Mouse (Mus musculus): ENCODE data around the gene Dhtkd1. TPM values are rescaled to one million over a fixed set of nuclear protein-coding genes. Genes with fewer than 3 reads are reported as not detected.
A peak's percentile ranks its signal among the peaks of the same experiment; 100 is the strongest.

Gene Dhtkd1
- polyA plus RNA-seq, 1 experiment from 2014 or later = 6.8 TPM

DNA sequence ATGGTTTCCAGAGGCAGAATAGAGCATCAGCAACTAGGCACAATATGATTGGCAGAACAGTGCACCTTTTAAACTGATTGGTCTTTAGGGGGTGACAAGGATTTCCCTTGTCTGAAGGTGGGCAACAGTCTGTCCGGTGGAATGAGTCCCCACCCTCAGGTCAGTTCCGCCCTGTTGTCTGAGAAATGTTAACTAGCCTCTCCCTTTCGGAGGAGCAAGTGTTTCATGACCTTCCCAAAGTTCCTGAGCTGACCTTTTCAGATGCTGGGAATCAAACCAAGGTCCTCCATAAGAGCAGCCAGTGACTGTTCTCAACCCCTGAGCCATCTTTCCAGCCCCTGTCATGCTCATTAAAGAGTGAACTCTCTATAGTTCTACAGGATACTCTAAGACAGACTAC is 4.3 kb upstream of the Dhtkd1 start:
- Histone ChIP-seq H3K27me3 (no peaks in the 10 kb centered on the region), H3K4me1 (replicated peaks) (peaks cover 10% of the 10 kb centered on the region), H3K9ac (replicated peaks) (no peak overlapping the region), H3K9me3 (no peaks in the 10 kb centered on the region), H3K27ac (no peak overlapping the region), H3K36me3 (no peaks in the 10 kb centered on the region), H3K4me3 (replicated peaks) (no peak overlapping the region), H3K4me2 (replicated peaks) (no peak overlapping the region)
- no peak for ATAC-seq
- WGBS = 90% methylated on average over 3 of the region's 3 CpGs

DNA sequence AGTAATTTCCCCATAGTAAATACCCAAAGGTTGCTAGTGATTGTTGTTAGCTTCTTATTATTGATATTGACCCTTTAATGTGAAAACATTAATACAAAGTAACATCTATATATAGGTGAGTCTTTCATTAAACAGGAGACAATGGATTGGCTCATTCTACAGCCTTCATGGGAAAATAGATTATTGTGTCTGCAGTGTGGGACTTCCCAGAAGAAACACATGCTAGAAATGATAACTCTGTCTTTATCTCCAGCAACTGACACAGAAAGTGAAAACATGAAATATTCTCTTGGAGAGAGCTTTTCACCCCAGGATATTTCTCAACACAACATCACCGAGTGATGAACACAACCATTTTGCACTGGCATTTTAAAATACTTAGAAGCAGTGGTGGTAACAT is 3.0 kb upstream of the Dhtkd1 start:
- no peak for ATAC-seq
- Histone ChIP-seq H3K9ac (replicated peaks) (no peak overlapping the region), H3K4me2 (replicated peaks) (no peak overlapping the region), H3K36me3 (no peaks in the 10 kb centered on the region), H3K27me3 (no peaks in the 10 kb centered on the region), H3K4me3 (replicated peaks) (no peak overlapping the region), H3K27ac (no peak overlapping the region), H3K4me1 (replicated peaks) (peaks cover 12% of the 10 kb centered on the region; the same call in 1 of the 2 replicates), H3K9me3 (no peaks in the 10 kb centered on the region)
- 92% methylated on average over 1 of the region's 1 CpGs for WGBS

DNA sequence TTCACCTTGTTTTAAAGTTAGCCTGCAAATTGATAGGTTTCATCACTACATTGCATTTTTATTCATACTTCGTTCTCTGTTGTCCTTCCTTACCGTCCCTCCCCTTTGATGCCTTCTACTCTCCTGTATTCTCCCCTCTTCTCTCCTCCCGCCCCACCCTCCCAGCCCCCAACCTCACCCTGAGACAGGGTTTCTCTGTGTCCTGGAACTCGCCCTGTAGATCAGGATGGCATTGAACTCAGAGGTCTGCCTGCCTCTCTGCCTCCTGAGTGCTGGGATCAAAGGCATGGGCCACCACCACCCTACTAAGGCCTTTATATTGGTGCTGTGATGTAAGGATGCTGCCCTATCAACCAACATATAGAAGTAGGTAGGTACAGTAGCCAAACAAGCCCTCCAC is 479 bp upstream of the Dhtkd1 start:
- Histone ChIP-seq H3K9ac (replicated peaks) (no peak overlapping the region), H3K4me1 (replicated peaks) (0 out of 2 replicates have a peak, but pooled peaks cover 7% of the 10 kb centered on the region), H3K9me3 (no peaks in the 10 kb centered on the region), H3K27me3 (no peaks in the 10 kb centered on the region), H3K4me2 (replicated peaks) (peak overlapping the region; percentile 65), H3K27ac (no peak overlapping the region), H3K4me3 (replicated peaks) (peak overlapping the region; percentile 53), H3K36me3 (no peaks in the 10 kb centered on the region)
- peak; percentile 24; the same call in 1 of the 2 replicates for ATAC-seq
- 34% methylated on average over 4 of the region's 4 CpGs for WGBS

DNA sequence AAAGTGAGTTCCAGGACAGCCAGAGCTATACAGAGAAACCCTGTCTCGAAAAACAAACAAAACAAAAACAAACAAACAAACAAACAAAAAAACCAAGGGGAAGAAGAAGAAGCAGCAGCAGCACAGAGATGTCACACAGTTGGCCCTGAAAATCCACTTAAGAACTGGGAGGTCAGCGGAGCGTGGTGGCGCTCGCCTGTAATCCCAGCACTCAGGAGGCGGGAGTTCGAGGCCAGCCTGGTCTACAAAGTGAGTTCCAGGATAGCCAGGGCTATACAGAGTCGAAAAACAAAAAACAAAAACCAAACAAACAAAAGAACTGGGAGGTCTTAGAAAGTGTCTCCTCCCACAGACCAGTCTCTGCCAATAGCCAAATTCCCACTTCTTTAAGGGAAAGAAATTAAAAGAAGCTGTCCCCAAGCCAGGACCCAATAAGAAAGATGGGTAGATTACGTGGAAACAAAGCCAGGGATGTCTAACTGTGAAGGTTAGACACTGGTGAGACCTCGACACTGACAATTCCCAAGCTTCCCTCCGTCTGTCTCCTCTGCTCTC is 654 bp downstream of the Dhtkd1 start:
- ATAC-seq = peak; percentile 18; the same call in 1 of the 2 replicates
- Histone ChIP-seq H3K4me3 (replicated peaks) (peak overlapping the region; percentile 53), H3K27ac (0 out of 2 replicates have a peak overlapping the region, but pooled peaks have one; percentile 15), H3K4me1 (replicated peaks) (0 out of 2 replicates have a peak, but pooled peaks cover 7% of the 10 kb centered on the region), H3K27me3 (no peaks in the 10 kb centered on the region), H3K9me3 (no peaks in the 10 kb centered on the region), H3K4me2 (replicated peaks) (peak overlapping the region; percentile 65), H3K9ac (replicated peaks) (peak overlapping the region; percentile 77), H3K36me3 (no peaks in the 10 kb centered on the region)
- WGBS = 60% methylated on average over 11 of the region's 11 CpGs

DNA sequence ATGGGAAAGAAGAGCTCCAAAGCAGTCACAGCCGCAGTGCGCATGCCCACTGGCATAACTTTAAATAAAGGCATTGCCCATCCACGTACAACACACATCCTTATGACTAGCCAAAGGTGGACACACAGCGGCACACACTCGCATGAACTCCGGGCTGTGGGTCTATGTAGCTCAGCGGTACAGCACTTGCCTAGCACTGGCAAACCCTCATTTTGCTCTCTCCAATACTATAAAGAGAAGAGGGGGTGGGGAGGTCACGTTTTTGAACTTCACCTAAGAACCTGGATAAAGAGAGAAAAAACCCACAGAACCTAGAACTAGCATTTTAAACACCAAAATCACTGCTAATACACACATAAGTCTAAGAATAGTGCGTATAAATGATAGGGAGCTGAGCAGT is 1.7 kb downstream of the Dhtkd1 start:
- H3K4me3 ChIP-seq (replicated peaks) = no peak overlapping the region
- H3K9ac ChIP-seq (replicated peaks) = no peak overlapping the region
- H3K27me3 ChIP-seq = no peaks in the 10 kb centered on the region
- ATAC-seq = no peak
- 91% methylated on average over 9 of the region's 9 CpGs for WGBS
- no peaks in the 10 kb centered on the region for H3K36me3 ChIP-seq
- 0 out of 2 replicates have a peak, but pooled peaks cover 7% of the 10 kb centered on the region for H3K4me1 ChIP-seq (replicated peaks)
- no peaks in the 10 kb centered on the region for H3K9me3 ChIP-seq
- no peak overlapping the region for H3K4me2 ChIP-seq (replicated peaks)
- H3K27ac ChIP-seq = no peak overlapping the region

DNA sequence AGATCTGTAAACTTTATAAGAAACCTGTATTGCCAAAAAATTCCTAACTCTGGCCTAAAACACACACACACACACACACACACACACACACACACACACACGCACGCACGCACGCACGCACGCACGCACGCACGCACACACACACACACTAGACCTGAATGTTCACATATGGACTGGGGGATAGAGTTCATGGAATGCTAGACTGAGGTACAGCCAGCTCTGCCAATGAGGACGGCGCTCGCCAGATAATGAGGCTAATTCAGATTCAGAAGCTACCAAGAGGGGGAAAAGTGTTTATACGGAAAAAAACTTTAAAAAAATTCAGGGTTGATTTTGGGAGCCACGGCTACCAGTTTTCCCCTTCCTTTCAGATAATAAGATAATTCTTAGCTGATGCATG is 2.7 kb downstream of the Dhtkd1 start:
- Histone ChIP-seq H3K4me2 (replicated peaks) (no peak overlapping the region), H3K9me3 (no peaks in the 10 kb centered on the region), H3K4me3 (replicated peaks) (no peak overlapping the region), H3K9ac (replicated peaks) (no peak overlapping the region), H3K36me3 (no peaks in the 10 kb centered on the region), H3K27me3 (no peaks in the 10 kb centered on the region), H3K27ac (no peak overlapping the region), H3K4me1 (replicated peaks) (0 out of 2 replicates have a peak, but pooled peaks cover 7% of the 10 kb centered on the region)
- no peak for ATAC-seq
- WGBS = 93% methylated on average over 14 of the region's 14 CpGs

DNA sequence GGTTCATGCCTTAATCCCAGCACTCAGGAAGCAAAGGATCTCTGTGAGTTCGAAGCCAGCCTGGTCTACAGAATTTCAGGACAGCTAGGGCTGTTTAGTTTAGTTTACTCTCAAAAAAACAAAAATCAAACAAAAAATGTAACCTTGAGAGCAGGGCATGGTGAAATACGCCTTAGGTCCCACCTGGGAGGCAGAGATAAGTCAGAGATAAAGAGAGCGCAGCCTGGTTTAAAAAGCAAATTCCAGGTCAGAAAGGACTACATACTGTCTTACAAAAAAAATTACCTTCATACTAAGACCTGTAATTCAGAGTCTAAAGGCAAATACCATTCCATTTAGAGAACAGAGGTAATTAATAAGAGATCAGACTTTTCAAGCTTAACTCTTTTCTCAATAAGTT is 3.3 kb downstream of the Dhtkd1 start:
- WGBS = 94% methylated on average over 3 of the region's 3 CpGs
- no peaks in the 10 kb centered on the region for H3K27me3 ChIP-seq
- H3K4me1 ChIP-seq (replicated peaks) = 0 out of 2 replicates have a peak, but pooled peaks cover 7% of the 10 kb centered on the region
- ATAC-seq = no peak
- no peak overlapping the region for H3K4me2 ChIP-seq (replicated peaks)
- H3K36me3 ChIP-seq = no peaks in the 10 kb centered on the region
- no peaks in the 10 kb centered on the region for H3K9me3 ChIP-seq
- H3K9ac ChIP-seq (replicated peaks) = no peak overlapping the region
- H3K27ac ChIP-seq = no peak overlapping the region
- no peak overlapping the region for H3K4me3 ChIP-seq (replicated peaks)

DNA sequence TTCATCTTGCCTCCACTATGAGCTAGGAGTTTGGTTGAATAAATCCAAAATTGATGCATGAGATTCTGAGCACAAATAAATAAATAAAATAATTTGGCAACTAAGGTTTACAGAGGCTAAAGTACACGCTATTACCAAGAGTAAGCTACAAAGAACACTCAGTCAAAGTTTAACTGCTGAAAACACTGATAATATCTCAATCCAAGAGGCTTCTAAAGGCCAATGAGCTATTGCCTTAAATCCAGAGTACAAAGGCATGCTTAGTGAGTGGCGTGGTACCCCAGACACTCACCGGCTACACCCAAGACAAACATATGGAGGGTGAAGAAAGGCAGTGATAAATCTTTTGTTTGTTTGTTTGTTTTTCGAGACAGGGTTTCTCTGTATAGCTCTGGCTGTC is 6.0 kb downstream of the Dhtkd1 start:
- H3K9ac ChIP-seq (replicated peaks) = no peak overlapping the region
- no peak overlapping the region for H3K4me3 ChIP-seq (replicated peaks)
- no peaks in the 10 kb centered on the region for H3K36me3 ChIP-seq
- H3K27me3 ChIP-seq = no peaks in the 10 kb centered on the region
- ATAC-seq = no peak
- H3K4me2 ChIP-seq (replicated peaks) = no peak overlapping the region
- H3K9me3 ChIP-seq = no peaks in the 10 kb centered on the region
- no peak overlapping the region for H3K27ac ChIP-seq
- H3K4me1 ChIP-seq (replicated peaks) = no peaks in the 10 kb centered on the region
- WGBS = 86% methylated on average over 4 of the region's 4 CpGs

DNA sequence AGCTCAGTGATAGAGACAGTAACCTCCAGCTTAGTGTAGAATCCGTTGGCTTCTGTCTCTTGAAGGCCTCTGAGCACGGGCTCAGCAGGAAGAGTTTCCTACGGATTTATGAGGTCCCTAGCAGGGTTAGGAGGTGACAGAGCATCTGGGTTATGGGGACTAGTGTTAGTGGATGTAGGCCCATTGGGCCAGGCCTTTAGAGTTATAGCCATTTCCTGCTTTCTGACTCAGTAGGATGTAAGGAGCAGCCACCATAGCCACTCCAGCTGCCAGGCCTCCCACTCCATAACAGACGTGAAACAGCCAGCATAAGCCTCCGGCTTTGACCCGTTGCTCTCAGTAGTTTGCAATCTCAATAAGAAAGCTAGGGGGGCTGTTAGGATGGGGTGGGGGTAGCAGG is 6.5 kb downstream of the Dhtkd1 start:
- Histone ChIP-seq H3K4me1 (replicated peaks) (no peaks in the 10 kb centered on the region), H3K27ac (no peak overlapping the region), H3K4me2 (replicated peaks) (no peak overlapping the region), H3K9me3 (no peaks in the 10 kb centered on the region), H3K4me3 (replicated peaks) (no peak overlapping the region), H3K9ac (replicated peaks) (no peak overlapping the region), H3K36me3 (peaks cover 1% of the 10 kb centered on the region; the same call in 1 of the 2 replicates), H3K27me3 (no peaks in the 10 kb centered on the region)
- WGBS = 80% methylated on average over 6 of the region's 6 CpGs
- no peak for ATAC-seq

DNA sequence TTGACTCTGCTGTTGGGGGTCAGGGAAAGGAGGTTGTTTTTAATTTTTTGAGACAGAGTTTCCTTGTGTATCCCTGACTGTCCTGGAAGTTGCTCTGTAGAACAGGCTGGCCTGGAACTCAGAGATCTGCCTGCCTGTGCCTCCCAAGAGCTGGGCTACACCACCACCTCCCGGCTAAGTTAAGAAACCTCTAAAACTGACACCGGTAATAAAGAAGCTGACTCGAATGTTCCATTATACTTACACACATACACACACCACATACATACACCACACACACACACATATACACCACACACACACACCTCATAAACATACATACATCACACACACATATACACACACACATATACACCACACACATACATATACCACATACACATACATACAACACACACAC is 7.7 kb downstream of the Dhtkd1 start:
- H3K9me3 ChIP-seq = no peaks in the 10 kb centered on the region
- no peak for ATAC-seq
- H3K9ac ChIP-seq (replicated peaks) = no peak overlapping the region
- WGBS = 95% methylated on average over 3 of the region's 3 CpGs
- peaks cover 13% of the 10 kb centered on the region for H3K36me3 ChIP-seq
- no peaks in the 10 kb centered on the region for H3K4me1 ChIP-seq (replicated peaks)
- no peak overlapping the region for H3K27ac ChIP-seq
- no peaks in the 10 kb centered on the region for H3K27me3 ChIP-seq
- no peak overlapping the region for H3K4me2 ChIP-seq (replicated peaks)
- no peak overlapping the region for H3K4me3 ChIP-seq (replicated peaks)

DNA sequence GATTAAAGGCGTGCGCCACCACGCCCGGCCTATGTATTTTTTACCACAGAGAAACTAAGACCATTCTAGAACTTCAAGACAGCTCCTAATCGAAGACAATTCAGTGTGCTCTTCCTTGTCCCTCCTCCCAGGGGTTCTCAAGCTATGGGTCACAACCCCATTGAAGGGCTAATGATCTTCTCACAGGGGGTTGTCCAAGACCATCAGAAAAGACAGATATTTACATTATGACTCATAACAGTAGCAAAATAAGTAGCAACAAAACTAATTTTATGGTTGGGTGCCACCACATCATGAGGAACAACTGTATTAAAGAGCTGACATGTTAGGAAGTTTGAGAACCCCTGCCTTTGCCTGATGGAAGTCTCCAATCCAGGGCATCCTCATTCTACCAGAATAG is 10.7 kb downstream of the Dhtkd1 start:
- no peak for ATAC-seq
- H3K4me1 ChIP-seq (replicated peaks) = no peaks in the 10 kb centered on the region
- H3K9ac ChIP-seq (replicated peaks) = no peak overlapping the region
- no peaks in the 10 kb centered on the region for H3K9me3 ChIP-seq
- no peak overlapping the region for H3K4me3 ChIP-seq (replicated peaks)
- WGBS = 92% methylated on average over 5 of the region's 5 CpGs
- no peak overlapping the region for H3K27ac ChIP-seq
- H3K27me3 ChIP-seq = no peaks in the 10 kb centered on the region
- H3K4me2 ChIP-seq (replicated peaks) = no peak overlapping the region
- H3K36me3 ChIP-seq = peaks cover 29% of the 10 kb centered on the region

DNA sequence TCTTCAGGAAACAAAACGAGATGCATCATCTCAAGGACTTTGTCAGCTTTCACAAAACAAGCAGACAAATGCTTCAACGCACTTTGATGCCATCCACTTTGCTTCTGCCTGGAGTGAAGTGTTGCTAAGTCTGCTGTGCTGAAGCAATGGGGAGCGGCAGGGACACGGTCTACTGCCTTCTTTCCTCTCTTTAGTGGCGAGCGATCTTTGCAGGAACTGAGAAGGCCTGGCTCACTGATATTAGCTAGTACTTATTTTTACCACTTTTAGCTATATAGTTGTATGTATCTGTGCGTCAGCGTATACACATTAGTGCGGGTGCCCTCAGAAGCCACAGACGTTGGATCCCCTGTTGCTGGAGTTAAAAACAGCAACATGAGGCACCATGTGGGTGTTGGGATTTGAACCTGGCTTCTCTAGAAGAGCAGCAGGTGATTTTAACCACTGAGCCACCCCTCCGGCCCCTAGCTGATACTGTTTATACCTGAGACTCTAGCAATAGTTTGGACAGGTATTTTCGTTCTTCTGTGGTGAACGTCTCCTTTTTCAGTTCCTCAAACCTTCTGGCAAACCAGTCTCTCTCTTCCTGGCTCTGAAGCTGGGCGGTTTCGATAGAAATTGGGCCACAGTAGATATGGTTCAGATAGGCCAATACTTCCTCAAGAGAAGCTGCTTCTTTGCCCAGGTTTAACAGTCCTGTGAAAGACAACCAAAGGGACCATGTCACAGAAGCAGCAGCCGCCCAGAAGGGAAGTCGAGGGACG is 12.1 kb downstream of the Dhtkd1 start:
- H3K4me2 ChIP-seq (replicated peaks) = no peak overlapping the region
- WGBS = 87% methylated on average over 18 of the region's 18 CpGs
- H3K27ac ChIP-seq = no peak overlapping the region
- no peak overlapping the region for H3K4me3 ChIP-seq (replicated peaks)
- H3K27me3 ChIP-seq = no peaks in the 10 kb centered on the region
- no peak for ATAC-seq
- no peaks in the 10 kb centered on the region for H3K9me3 ChIP-seq
- no peak overlapping the region for H3K9ac ChIP-seq (replicated peaks)
- peaks cover 29% of the 10 kb centered on the region for H3K36me3 ChIP-seq
- no peaks in the 10 kb centered on the region for H3K4me1 ChIP-seq (replicated peaks)

Measured in midbrain, embryonic 13.5 days (tissue).